Mouse (Mus musculus) urinary bladder, adult 2 months (tissue): ENCODE measurements around the gene Hs6st3. TPM values are rescaled to one million over a fixed set of nuclear protein-coding genes. Genes with fewer than 3 reads are reported as not detected.

Experiments
- DNase-seq: peaks from one replicate; pipeline ENCODE4 v3.0.0; 2022; ENCODE audit warnings: low spot score
- polyA plus RNA-seq: library from polyadenylated mRNA; depleted of rRNA; stranded (reverse); fragments of >200 nt; gene quantifications from 2 replicates; pipeline ENCODE4 v1.2.3, GENCODE M21; 2012

The Hs6st3 gene
- polyA plus RNA-seq, 1 experiment: 0.07 TPM

DNA sequence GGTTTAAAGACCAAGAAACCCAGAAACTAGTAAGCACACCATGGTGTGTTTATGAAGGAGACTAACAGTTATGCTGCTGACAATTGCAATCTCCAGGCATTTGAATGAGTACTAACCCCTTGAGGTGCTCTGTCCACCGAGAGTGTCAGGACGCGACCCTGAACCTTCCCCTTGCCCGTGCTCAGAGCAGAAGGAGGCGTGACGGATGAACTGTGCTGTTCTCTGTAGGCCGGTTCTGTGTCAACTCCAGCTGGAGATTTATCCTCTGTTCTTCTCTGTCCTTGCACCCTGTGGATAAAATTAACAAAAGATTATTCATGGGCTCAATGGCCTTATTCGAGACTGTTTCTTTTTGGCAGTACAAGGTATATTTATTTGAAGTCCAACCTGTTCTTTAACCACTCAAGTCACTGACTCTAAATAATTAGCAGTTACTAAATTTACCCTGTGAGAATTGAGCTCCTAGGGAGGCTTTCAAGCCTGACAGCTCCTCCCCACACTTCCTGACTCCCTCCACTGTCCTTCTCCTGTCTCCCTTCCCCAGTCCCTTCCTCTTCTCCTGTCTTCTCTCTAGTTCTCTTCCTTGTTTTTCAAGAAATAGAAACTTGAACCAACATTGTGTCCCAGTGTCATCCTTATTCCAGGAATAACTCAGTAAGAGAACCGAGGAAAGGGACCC, 659.2 kb downstream of the Hs6st3 start:
- no peak for DNase-seq

DNA sequence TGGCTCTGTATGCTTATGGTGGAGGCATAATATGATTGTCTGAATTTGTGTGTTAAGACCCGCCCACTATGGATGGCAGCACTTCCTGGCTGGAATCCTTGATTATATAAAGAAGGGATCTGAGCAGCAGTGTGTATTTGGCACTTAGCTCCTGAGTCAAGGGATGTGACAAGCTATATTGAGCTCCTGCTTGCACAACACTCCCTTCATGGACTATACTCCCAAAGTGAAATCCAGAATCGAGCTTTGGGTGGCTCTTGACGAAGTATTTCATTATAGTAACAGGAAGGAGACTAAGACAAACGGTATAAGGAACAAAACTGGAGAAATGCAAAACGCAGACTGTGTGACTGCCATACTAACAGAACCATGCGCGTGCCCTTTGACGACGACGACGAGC, 660.4 kb downstream of the Hs6st3 start:
- no peak for DNase-seq

DNA sequence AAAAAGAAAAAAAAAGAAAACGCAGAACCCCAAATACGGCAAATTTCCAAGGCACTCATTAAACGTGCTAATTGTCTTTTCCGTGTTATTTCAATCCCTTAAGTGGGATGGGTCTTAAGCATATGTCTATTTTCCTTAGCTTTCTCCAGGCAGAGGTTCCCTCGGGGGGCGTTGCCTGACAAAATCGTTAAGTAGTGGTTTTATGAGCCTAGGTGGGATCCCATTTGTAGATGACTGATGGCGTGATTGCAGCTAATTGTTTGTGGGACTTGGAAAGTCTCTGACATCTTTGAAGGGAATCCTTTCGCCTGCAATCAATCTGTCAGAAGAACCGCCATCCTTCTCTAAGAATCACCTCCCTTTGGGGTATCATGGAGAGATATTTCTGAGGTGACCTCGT, 662.7 kb downstream of the Hs6st3 start:
- no peak for DNase-seq

DNA sequence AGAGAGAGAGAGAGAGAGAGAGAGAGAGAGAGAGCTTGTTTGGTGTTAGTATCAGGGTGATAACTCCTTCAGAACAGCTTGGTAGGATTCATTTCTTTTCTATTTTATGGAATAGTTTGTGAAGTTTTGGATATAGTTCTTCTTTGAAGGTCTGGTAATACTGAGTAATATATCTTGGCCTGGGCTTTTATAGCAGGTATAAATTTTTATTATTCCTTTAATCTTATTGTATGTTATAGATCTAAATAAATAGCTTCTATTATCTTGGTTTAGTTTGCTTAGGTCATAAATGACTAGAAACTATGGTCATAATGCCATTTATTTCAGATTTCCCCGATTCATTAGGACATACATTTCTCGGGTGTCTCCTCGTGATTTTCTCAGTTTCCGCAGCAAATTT, 675.8 kb downstream of the Hs6st3 start:
- DNase-seq: no peak

DNA sequence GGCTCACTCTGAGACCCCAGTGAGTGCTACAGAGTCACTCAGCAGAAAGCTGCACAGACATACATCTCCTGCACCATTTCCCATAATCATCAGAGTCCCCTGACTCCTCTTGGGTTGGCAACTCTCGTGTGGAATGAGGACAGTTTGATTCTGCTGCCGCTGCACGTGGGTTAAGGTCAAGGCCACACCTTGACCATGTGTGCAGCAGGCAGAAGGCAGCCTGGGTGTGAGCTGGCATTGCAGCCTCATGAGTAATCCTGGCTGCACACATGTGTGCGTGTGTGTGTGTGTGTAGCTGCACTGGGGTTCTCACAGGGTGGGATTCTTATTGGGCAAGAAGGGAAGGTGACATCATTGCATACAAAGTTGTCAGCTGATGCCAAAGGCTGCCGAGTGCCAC, 677.5 kb downstream of the Hs6st3 start:
- no peak for DNase-seq

DNA sequence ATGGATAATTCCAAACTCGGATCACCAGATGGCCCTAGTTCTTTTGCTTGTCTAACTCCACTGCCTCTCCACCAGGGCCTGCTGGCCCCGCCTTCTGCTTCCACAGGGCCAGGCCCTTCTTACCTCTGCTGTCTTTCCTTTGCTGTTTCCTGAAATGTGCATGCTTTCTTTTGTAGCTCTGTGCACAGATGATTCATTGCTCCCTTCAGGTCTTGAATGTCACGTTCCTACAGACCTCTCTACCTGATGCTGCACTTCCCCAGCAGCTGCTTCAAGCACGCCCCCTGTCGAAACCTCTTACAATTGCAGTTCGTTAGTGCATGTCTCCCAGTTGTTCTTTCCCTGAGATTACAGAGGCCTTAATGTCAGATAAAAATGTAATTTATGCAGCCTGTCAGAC, 682.4 kb downstream of the Hs6st3 start:
- DNase-seq: no peak

DNA sequence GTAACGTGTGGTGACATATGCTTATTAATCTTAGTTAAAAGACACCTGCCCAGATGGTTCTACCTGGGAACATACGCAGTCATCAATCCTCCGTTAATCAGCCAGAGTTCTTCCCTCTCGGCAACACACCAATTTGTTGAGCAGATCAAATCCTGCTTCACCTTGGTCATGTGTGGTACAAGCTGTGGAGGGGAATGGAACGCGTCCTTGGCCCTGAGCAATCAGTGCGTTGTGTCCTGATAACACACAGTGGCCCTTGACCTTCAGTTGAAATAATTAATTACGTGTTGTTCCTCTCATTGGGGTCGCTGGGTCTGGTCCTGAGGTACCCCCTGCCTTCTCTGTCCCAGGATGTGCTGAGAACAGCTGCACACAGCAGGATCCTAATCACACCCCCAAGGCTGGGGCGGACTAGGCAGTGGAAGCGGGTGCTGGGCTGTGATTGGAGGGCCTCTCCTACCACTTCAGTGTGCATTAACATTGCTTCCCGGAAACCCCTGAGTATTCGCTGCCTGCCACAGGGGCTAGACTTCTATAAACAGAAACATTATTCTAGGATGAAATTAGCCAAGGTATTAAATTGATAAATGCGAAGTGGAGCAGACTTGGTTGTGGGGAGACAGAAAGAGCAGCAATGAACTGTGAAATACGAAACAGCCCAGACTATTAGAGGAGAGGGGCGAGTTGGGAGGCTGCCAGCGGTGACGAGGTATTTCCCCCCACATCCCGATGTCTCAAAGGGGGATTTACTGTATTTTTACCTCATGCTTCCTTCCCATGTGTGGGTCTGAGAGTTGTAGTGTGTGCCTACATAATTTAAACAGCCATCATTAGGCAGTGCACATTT, 693.2 kb downstream of the Hs6st3 start:
- no peak for DNase-seq

DNA sequence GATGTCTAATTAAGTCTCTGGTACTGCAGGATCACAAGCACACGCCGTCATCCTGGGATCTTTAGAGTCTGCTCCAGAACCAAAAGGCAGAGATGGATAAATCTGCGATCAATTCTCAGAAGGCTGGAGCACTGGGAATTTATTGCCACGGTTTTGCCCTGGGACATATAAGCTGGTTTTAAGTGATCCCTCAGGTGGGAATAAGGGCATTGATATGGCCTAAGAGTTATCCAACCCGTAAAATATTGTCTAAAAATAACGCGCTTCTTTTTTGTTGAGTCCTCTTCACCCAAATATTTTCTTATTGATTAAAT, 693.8 kb downstream of the Hs6st3 start:
- no peak for DNase-seq

DNA sequence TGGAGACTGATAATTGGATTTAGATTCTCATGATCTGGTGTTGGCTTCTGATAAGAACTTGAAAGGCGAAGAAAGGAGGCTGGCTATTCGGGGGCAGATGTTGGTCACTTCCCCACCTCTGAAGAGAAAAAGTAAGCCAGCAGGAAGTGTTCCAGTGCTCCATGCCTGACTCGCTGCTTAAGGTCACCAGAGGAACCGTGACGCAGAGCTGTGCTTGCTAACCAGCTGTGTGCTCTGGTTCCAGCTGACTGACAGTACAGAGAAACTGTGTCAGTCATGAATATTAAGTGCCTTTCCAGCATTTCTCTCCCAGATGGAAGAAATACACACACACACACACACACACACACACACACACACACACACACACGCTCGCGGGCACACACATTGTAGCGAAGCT, 694.8 kb downstream of the Hs6st3 start:
- no peak for DNase-seq

DNA sequence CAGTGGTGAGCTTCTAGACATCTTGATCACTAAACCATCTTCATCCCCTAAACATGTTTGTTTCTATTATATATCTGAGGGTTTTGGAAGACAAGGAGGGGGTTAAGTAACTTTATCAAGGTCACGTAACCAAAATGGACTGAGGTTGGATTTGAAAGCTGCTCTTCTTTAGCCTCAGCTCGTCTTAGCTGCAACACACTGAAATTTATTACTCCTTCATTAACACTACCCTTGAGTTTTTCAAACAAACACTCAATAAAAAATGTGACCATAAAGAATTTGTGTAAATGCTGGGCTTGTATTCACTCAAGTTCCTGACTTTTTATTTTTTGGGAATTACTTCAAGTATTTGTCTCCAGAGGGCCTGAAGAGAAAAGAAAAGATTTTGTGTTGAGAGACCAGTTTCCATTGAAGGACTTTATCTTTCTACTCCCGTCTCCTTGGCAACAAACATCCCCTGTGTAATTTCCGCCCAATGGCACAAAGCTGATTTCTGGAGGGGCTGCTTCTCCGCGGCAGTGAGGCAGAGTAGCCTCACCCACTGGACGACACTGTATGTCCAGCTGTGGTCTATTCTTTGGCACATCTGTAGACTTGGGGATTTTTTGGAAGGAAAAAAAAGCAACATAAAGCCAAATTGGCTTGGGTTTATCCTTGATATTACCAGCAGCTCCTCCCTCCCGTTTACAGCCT, 696.0 kb downstream of the Hs6st3 start:
- DNase-seq: no peak

DNA sequence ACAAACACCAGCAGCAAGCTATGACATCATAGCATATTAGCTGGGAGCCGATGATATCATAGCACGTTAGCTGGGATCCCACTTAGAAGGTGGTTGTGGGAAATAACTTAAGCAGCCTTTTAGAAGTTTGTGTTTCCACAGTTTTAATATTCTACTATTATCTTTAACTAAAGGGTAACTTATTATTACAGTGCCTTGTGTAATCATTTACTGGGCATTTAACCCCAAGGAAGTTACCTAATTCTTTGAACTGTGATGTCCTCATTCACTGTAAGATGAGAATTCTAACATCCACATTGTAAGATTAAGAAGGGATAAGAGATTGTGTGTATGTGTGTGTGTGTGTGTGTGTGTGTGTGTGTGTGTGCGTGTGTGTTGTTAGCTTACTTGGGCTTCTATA, 697.9 kb downstream of the Hs6st3 start:
- DNase-seq: no peak

DNA sequence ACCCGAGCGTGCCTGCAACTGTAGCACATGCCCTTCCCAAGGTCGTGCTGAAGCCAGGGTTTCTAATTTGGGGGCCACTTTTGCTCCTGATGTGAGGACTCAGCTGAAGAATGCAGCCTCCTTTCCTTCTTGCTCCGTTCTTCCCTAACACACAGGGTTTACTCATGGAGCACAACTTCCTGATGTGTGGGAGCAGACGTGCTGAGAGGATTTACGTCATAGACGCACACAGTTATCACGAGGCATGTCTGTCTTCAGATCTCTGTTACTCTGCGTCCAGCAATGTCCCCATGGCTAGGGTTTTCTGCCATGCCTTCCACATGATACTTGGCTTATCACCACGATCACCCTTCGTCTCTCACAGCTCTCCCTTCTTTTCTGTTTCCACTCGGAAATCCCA, 709.4 kb downstream of the Hs6st3 start:
- DNase-seq: no peak

DNA sequence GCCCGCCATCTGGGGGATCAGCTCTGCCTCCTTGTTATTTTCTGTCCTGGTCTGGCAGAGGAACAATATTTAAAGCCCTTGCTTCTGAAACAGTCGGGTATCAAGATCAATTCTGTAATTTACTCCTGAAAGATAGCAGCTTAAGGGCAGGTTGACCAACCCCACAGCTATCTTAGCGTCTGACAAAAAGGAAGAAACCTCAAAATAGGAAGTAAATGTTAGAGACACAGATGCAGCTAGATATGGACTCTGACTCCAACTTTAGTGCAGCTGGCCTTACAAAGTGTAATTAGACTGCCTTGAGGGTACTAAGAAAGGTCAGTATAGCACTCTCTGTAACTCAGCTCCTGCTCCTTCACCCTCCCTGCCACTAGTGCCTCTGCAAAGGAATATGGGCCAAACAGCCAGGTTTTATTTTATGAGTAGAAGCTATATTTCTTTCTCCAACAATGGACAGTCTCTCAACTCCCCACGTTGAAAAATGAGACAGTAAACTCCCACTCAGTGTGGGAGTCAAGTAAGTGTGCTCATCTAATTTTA, 710.7 kb downstream of the Hs6st3 start:
- DNase-seq: no peak

DNA sequence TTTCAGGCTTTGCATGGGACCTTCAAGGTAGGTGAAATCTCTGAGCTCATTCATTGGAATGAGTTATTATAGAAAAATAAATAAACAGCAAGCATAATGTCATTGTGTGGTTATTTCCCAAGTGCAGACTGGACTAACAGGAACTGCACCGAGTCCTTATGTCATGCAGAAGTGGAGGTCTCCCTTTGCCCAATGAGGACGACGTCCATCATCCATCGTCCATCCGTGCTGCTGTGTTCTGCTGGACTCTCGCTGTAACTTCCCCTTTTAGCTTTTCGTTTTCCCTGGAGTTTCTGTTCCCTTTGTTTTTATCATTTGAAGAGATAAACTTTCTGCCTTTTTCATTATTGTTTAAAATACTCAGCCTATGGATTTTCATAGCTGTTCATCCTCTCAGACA, 711.2 kb downstream of the Hs6st3 start:
- DNase-seq: no peak

DNA sequence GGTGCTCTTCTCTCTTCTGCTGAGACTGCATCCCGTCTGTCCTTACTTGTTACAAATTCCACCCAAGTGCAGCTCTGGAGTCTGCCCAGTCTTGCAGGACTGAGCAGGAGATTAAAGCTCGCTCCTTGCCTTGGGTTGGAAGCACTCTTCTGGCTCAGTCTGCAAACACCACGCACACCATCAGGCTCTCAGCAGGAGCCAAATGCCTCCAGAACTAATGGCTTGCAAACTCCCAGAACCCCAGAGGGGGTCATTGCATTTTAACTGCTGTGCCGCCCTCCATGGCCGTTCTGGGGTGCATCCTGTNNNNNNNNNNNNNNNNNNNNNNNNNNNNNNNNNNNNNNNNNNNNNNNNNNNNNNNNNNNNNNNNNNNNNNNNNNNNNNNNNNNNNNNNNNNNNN, 714.0 kb downstream of the Hs6st3 start:
- DNase-seq: no peak

DNA sequence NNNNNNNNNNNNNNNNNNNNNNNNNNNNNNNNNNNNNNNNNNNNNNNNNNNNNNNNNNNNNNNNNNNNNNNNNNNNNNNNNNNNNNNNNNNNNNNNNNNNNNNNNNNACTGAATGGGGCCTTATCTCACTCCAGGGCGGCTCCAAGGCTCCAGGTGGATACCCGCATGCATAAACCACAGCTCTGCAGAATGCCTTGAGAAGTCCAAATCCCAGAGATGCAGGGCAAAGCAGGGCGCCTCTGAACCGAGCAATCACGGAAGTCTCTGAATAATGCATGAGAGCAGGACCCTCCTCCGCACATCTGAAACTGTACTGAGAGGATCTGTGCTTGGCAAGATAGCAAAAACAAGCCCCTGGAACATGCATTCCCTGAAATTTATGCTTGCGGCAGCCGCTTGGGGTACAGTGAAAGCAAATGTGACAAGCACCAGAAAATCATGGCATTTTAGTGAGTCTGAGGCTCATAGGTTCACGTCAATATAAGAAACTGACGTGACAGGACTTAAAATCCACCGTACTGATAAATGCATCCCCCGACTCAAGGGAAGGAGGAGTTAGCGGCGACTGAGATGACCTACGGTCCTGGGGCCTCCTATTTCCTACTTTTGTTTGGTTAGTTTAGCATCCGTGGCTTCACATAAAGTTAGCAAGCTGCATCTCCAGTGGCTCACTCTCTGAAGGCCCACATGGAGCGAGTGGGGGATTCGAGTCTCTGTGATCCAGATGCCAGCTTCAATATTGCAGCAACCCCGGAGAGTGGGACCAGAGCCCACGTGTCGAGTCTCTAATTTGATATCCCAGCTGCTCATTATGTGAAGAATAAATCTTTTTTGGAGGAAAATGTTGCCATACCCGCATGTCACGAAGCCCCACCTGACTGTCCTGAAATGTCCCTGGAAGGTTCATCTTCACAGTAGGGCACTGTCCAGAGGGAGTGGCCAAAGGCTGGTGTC, 719.5 kb downstream of the Hs6st3 start:
- no peak for DNase-seq

DNA sequence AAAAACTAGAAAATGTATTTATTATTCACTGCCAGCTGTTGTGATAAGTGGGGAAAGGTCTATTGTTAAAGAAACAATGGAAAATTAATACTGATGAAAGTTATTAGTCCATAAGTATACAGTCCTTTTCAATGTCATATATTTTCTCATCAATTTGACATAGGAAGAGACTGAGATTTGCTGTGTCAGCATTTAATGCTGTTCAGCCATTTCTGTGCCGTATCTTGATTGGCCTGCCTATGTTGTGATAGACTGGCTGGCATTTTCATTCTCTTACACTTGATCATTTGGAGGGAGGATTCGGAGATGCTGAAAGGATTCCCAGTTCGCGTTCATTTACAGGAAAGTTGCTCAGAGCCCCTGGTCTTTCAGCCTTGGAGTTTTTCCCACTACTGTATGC, 735.5 kb downstream of the Hs6st3 start:
- DNase-seq: no peak

DNA sequence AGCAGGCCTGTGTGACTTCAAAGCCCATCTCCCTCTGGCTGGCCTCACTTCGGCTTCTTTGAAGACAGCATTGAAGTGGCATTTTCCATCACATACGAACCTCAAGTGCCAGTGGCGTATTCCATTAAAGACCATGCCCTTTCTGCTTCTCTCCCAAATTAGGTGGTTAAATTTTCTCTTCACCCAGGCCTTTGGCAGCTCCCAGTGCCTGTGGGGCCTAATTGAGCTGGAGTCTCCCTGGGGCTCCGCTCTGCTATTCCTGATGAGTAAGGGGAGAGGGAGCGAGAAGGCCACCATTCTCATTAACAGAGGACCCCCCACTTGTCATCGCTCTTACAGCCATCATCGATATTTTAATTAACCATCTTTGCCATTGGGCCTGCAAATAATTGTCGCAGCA, 754.8 kb downstream of the Hs6st3 start:
- DNase-seq: no peak

DNA sequence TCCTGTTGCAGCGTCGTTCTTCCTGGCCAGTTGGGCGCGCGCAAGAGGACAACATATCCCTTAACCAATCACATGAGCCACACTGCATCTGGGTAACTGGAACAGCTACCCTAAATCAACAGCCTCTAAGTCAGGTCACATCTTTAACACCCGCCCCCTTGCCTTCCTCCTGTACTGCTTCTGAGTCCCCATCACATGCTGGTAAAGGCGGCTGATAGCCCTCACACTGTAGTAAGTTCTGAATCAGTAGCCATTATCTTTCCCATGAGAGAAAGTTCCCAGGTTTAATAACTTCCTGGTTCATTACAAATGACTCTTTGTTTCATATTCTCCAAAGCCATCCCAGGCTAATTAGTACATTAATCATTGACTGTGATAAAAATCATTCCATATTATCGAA, 757.0 kb downstream of the Hs6st3 start:
- no peak for DNase-seq

DNA sequence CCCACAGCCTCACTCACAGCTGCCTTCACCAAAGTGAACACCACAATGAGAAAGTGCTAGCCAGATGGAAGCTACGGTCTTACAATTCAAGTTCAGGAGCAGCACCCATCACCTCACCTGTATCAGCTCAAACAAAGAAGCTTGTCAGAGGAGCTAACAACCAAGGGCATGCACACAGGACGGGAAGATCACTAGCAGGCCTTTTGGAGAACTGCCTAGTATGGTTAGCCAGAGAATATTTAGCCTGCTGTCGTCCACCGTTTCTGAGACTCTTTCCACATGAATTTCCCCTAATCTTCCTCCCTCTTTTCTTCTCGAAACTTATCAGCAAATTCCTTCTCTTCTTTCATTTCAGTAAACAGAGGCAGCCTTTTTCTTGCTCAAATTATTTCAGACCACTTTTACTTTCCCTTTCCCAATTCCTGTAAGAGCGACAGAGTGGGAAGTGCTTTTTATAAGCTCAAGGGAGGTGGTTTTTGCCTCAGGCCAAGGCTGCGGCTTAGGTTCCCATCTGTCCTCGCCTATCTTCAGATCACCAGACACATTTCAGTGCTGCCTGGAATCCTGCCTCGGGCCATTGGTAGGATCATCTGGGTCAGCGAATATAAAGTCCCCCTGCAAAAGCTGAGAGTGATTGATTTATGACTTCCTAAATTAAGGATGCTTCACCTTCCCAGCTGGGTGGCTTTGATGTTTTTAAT, 757.8 kb downstream of the Hs6st3 start:
- DNase-seq: no peak

DNA sequence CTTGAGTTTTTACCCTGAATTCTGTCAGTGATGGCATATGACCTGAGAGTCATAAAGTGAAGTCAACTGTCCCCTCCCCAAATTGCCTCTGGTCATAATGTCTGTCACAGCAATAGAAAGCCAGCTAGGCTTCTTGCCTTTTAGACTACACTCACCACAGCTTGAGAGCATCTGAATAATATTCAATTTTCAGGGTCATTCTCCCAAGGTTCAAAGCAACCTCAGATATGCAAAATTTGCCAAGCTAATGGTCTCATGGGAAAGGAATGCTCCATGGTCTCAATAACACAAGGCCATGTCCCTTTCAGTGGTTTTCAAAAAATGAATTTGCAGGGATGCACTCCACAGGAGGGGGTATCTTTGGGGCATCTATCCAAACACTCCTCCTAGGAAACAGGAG, 764.3 kb downstream of the Hs6st3 start:
- no peak for DNase-seq
